Mouse (Mus musculus): ENCODE measurements around the gene Ano1. TPM values are rescaled to one million over a fixed set of nuclear protein-coding genes. Genes with fewer than 3 reads are reported as not detected.

The Ano1 gene
- polyA plus RNA-seq, 1 experiment from 2014 or later, result 69.0 TPM

GRCm38 (mm10) chr7:144774283-144774682 lies 22.5 kb upstream of the Ano1 start:
- TF ChIP-seq CTCF (IDR thresholded peaks at IDR 0.05) (no peak), EP300 (IDR thresholded peaks at IDR 0.05) (no peak)
- peaks cover 3% of the 10 kb centered on the region; the same call in 1 of the 2 replicates for H3K27me3 ChIP-seq (replicated peaks; ENCODE audit: insufficient read depth, low read length)
- no peak overlapping the region for H3K9ac ChIP-seq (replicated peaks; ENCODE audit: low read depth)
- H3K27ac ChIP-seq (ENCODE audit: low read length), result no peak overlapping the region
- no peak for ATAC-seq
- no peak overlapping the region for H3K4me2 ChIP-seq (replicated peaks; ENCODE audit: low read depth, low read length)
- H3K4me1 ChIP-seq (ENCODE audit: insufficient read depth, low read depth, low read length), result peaks cover 6% of the 10 kb centered on the region; the same call in 1 of the 2 replicates
- no peak overlapping the region for H3K4me3 ChIP-seq (ENCODE audit: low read depth, low read length)
- 55% methylated on average over 2 of the region's 2 CpGs for WGBS
- no peaks in the 10 kb centered on the region for H3K9me3 ChIP-seq (ENCODE audit: low read length)
- no peak for DNase-seq (ENCODE audit: low spot score)
- H3K36me3 ChIP-seq (ENCODE audit: insufficient read depth, low read length), result no peaks in the 10 kb centered on the region

DNA sequence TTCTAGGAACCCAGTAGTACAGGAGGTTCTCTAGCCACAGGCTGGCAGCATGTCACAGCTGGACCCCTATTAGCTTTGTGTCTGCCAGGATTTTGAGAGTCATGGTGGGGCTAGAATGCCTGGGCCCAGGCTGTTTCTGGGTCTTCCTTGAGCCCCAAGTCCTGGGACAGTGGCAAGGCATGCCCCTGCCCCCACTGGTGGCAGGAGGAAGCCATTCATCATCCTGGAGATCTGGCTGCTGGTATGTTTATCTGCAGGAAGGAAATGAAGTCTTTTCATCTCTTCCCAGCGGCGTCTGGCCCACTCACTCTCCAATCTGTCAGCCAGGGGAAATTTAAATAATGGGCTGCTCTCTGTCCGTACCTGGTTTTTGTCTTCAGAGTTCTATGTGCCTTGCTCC lies 18.3 kb upstream of the Ano1 start:
- Histone ChIP-seq H3K9me3 (ENCODE audit: low read length) (no peaks in the 10 kb centered on the region), H3K36me3 (ENCODE audit: insufficient read depth, low read length) (no peaks in the 10 kb centered on the region), H3K4me2 (replicated peaks; ENCODE audit: low read depth, low read length) (no peak overlapping the region), H3K27me3 (replicated peaks; ENCODE audit: insufficient read depth, low read length) (peaks cover 3% of the 10 kb centered on the region; the same call in 1 of the 2 replicates), H3K27ac (ENCODE audit: low read length) (no peak overlapping the region), H3K4me3 (ENCODE audit: low read depth, low read length) (no peak overlapping the region), H3K9ac (replicated peaks; ENCODE audit: low read depth) (no peak overlapping the region), H3K4me1 (ENCODE audit: insufficient read depth, low read depth, low read length) (peaks cover 6% of the 10 kb centered on the region; the same call in 1 of the 2 replicates)
- TF ChIP-seq EP300 (IDR thresholded peaks at IDR 0.05) (no peak), CTCF (IDR thresholded peaks at IDR 0.05) (0 out of 2 replicates have a peak, but pooled peaks have one; percentile 6)
- WGBS, result 18% methylated on average over 3 of the region's 3 CpGs
- DNase-seq (ENCODE audit: low spot score), result no peak
- peak; percentile 39 for ATAC-seq

GRCm38 (mm10) chr7:144769434-144770080 lies 17.8 kb upstream of the Ano1 start:
- H3K4me2 ChIP-seq (replicated peaks; ENCODE audit: low read depth, low read length), result no peak overlapping the region
- no peak for TF ChIP-seq CTCF (IDR thresholded peaks at IDR 0.05)
- no peak for TF ChIP-seq EP300 (IDR thresholded peaks at IDR 0.05)
- WGBS, result 41% methylated on average over 9 of the region's 9 CpGs

DNA sequence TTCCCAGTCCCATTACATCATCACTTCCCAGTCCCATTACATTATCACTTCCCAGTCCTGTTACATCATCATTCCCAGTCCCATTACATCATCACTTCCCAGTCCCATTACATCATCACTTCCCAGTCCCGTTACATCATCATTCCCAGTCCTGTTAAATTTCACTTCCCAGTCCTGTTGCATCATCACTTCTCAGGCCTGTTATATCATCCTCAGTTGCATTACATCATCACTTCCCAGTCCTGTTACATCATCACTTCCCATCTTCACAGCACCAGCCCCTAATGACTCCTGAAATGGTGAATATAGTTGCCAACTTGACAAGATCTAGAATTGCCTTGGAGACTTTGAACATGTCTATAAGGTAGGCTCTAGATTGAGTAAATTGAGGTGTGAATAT lies 17.1 kb upstream of the Ano1 start:
- no peak overlapping the region for H3K27ac ChIP-seq (ENCODE audit: low read length)
- no peaks in the 10 kb centered on the region; the same call in 1 of the 2 replicates for H3K27me3 ChIP-seq (replicated peaks; ENCODE audit: insufficient read depth, low read length)
- H3K36me3 ChIP-seq (ENCODE audit: insufficient read depth, low read length), result no peaks in the 10 kb centered on the region
- H3K9ac ChIP-seq (replicated peaks; ENCODE audit: low read depth), result no peak overlapping the region
- DNase-seq (ENCODE audit: low spot score), result no peak
- no peak for ATAC-seq
- H3K4me2 ChIP-seq (replicated peaks; ENCODE audit: low read depth, low read length), result no peak overlapping the region
- no peak overlapping the region for H3K4me3 ChIP-seq (ENCODE audit: low read depth, low read length)
- H3K4me1 ChIP-seq (ENCODE audit: insufficient read depth, low read depth, low read length), result peaks cover 6% of the 10 kb centered on the region; the same call in 1 of the 2 replicates
- 85% methylated on average over 1 of the region's 1 CpGs for WGBS
- no peaks in the 10 kb centered on the region for H3K9me3 ChIP-seq (ENCODE audit: low read length)
- TF ChIP-seq EP300 (IDR thresholded peaks at IDR 0.05) (no peak), CTCF (IDR thresholded peaks at IDR 0.05) (no peak)

More at GRCm38 (mm10) chr7:144769434-144770080, 17.8 kb upstream of the Ano1 start:
- no peak overlapping the region for H3K9ac ChIP-seq (replicated peaks; ENCODE audit: low read depth)
- no peaks in the 10 kb centered on the region for H3K36me3 ChIP-seq (ENCODE audit: insufficient read depth, low read length)
- no peak overlapping the region for H3K4me3 ChIP-seq (ENCODE audit: low read depth, low read length)
- no peak overlapping the region for H3K27ac ChIP-seq (ENCODE audit: low read length)
- DNase-seq (ENCODE audit: low spot score), result no peak
- no peaks in the 10 kb centered on the region; the same call in 1 of the 2 replicates for H3K27me3 ChIP-seq (replicated peaks; ENCODE audit: insufficient read depth, low read length)
- no peak for ATAC-seq
- H3K9me3 ChIP-seq (ENCODE audit: low read length), result no peaks in the 10 kb centered on the region
- peaks cover 6% of the 10 kb centered on the region; the same call in 1 of the 2 replicates for H3K4me1 ChIP-seq (ENCODE audit: insufficient read depth, low read depth, low read length)

GRCm38 (mm10) chr7:144764537-144765282 lies 12.9 kb upstream of the Ano1 start:
- Histone ChIP-seq H3K36me3 (ENCODE audit: insufficient read depth, low read length) (no peaks in the 10 kb centered on the region), H3K4me2 (replicated peaks; ENCODE audit: low read depth, low read length) (no peak overlapping the region), H3K27ac (ENCODE audit: low read length) (no peak overlapping the region), H3K27me3 (replicated peaks; ENCODE audit: insufficient read depth, low read length) (no peaks in the 10 kb centered on the region), H3K9me3 (ENCODE audit: low read length) (no peaks in the 10 kb centered on the region), H3K4me3 (ENCODE audit: low read depth, low read length) (no peak overlapping the region), H3K4me1 (ENCODE audit: insufficient read depth, low read depth, low read length) (peaks cover 2% of the 10 kb centered on the region; the same call in 1 of the 2 replicates), H3K9ac (replicated peaks; ENCODE audit: low read depth) (no peak overlapping the region)
- WGBS, result 53% methylated on average over 11 of the region's 11 CpGs
- DNase-seq (ENCODE audit: low spot score) (no peak), ATAC-seq (peak; percentile 41; the same call in 1 of the 2 replicates)
- TF ChIP-seq EP300 (IDR thresholded peaks at IDR 0.05) (no peak), CTCF (IDR thresholded peaks at IDR 0.05) (no peak)

GRCm38 (mm10) chr7:144764013-144764412 lies 12.2 kb upstream of the Ano1 start:
- 61% methylated on average over 2 of the region's 2 CpGs for WGBS
- H3K9me3 ChIP-seq (ENCODE audit: low read length), result no peaks in the 10 kb centered on the region
- no peak overlapping the region for H3K27ac ChIP-seq (ENCODE audit: low read length)
- H3K4me1 ChIP-seq (ENCODE audit: insufficient read depth, low read depth, low read length), result no peaks in the 10 kb centered on the region
- H3K27me3 ChIP-seq (replicated peaks; ENCODE audit: insufficient read depth, low read length), result no peaks in the 10 kb centered on the region
- H3K4me2 ChIP-seq (replicated peaks; ENCODE audit: low read depth, low read length), result no peak overlapping the region
- no peak for ATAC-seq
- H3K36me3 ChIP-seq (ENCODE audit: insufficient read depth, low read length), result no peaks in the 10 kb centered on the region
- no peak overlapping the region for H3K9ac ChIP-seq (replicated peaks; ENCODE audit: low read depth)
- TF ChIP-seq EP300 (IDR thresholded peaks at IDR 0.05) (no peak), CTCF (IDR thresholded peaks at IDR 0.05) (no peak)
- DNase-seq (ENCODE audit: low spot score), result no peak
- no peak overlapping the region for H3K4me3 ChIP-seq (ENCODE audit: low read depth, low read length)
